Mouse (Mus musculus) cerebellum, adult 11-12 months (tissue): Measurements from ENCODE around the gene Gbx1.

ENCODE experiments used
- DNase-seq: peaks from one replicate; pipeline ENCODE4 v3.0.0; 2022

The Gbx1 gene

GRCm38 (mm10) chr5:24524522-24524921 is 2.5 kb downstream of the Gbx1 start:
- DNase-seq = no peak

GRCm38 (mm10) chr5:24523806-24524205 is 3.2 kb downstream of the Gbx1 start:
- no peak for DNase-seq

- DNase-seq = no peak
Measured at GRCm38 (mm10) chr5:24521366-24521765, 5.6 kb downstream of the Gbx1 start.

- DNase-seq = no peak
Measured at GRCm38 (mm10) chr5:24512271-24512670, 14.7 kb downstream of the Gbx1 start.

- no peak for DNase-seq
Measured at GRCm38 (mm10) chr5:24510635-24511034, 16.4 kb downstream of the Gbx1 start.

- no peak for DNase-seq
Measured at GRCm38 (mm10) chr5:24508406-24508805, 18.6 kb downstream of the Gbx1 start.

- no peak for DNase-seq
Measured at GRCm38 (mm10) chr5:24505513-24505912, 21.5 kb downstream of the Gbx1 start.

- no peak for DNase-seq
Measured at GRCm38 (mm10) chr5:24502786-24503185, 24.2 kb downstream of the Gbx1 start.

- DNase-seq = no peak
Measured at GRCm38 (mm10) chr5:24500851-24501250, 26.2 kb downstream of the Gbx1 start.

GRCm38 (mm10) chr5:24499113-24499512 is 27.9 kb downstream of the Gbx1 start:
- no peak for DNase-seq

- DNase-seq = no peak
Measured at GRCm38 (mm10) chr5:24497526-24497925, 29.5 kb downstream of the Gbx1 start.

GRCm38 (mm10) chr5:24496756-24497155 is 30.2 kb downstream of the Gbx1 start:
- DNase-seq = peak; percentile 10

- DNase-seq = no peak
Measured at GRCm38 (mm10) chr5:24495019-24495418, 32.0 kb downstream of the Gbx1 start.

GRCm38 (mm10) chr5:24492546-24493285 is 34.3 kb downstream of the Gbx1 start:
- peak; percentile 8 for DNase-seq

GRCm38 (mm10) chr5:24490413-24490920 is 36.5 kb downstream of the Gbx1 start:
- no peak for DNase-seq

- DNase-seq = no peak
Measured at GRCm38 (mm10) chr5:24486738-24487137, 40.3 kb downstream of the Gbx1 start.

- peak; percentile 86 for DNase-seq
Measured at GRCm38 (mm10) chr5:24486097-24486496, 40.9 kb downstream of the Gbx1 start.

GRCm38 (mm10) chr5:24484963-24485362 is 42.0 kb downstream of the Gbx1 start:
- DNase-seq = no peak

- DNase-seq = peak; percentile 77
Measured at GRCm38 (mm10) chr5:24483326-24483725, 43.7 kb downstream of the Gbx1 start.

- DNase-seq = no peak
Measured at GRCm38 (mm10) chr5:24482247-24483079, 44.5 kb downstream of the Gbx1 start.

GRCm38 (mm10) chr5:24481647-24482046 is 45.4 kb downstream of the Gbx1 start:
- DNase-seq = peak; percentile 74

- no peak for DNase-seq
Measured at GRCm38 (mm10) chr5:24477909-24478308, 49.1 kb downstream of the Gbx1 start.

- peak; percentile 74 for DNase-seq
Measured at GRCm38 (mm10) chr5:24475476-24476241, 51.3 kb downstream of the Gbx1 start.
